Mouse (Mus musculus) G1E (cell line): ENCODE measurements around the gene Napa.

Experiments used
- CTCF ChIP-seq: IDR thresholded peaks from 2 replicates; pipeline ENCODE4 v1.5.1; 2012; ENCODE audit warnings: low read depth, low read length, inconsistent platforms, mixed read lengths
- GATA1 ChIP-seq: IDR thresholded peaks from 2 replicates; pipeline ENCODE4 v1.6.1; 2012; ENCODE audit warnings: borderline replicate concordance, low read length, inconsistent platforms, mixed read lengths
- GATA2 ChIP-seq: IDR thresholded peaks from 2 replicates; pipeline ENCODE4 v1.6.1; 2012; ENCODE audit warnings: low read depth, low read length, inconsistent platforms, borderline replicate concordance

GRCm38 (mm10) chr7:16156105-16156714 is 58.0 kb downstream of the Napa start:
- no peak for TF ChIP-seq CTCF
- no peak for TF ChIP-seq GATA1
- no peak for TF ChIP-seq GATA2
